Mouse (Mus musculus) heart, postnatal 0 days (tissue): Measurements from ENCODE around the gene Ptprn2. TPM values are rescaled to one million over a fixed set of nuclear protein-coding genes. Genes with fewer than 3 reads are reported as not detected.

Experiments
- ATAC-seq: fragments of 200-750 bp; cut with Nextera tagmentation; 2 replicates; pipeline ENCODE4 v1.8.0; 2017; ENCODE audit warnings: low read depth, moderate number of reproducible peaks, moderate library complexity; ENCODE audit not compliant: insufficient read depth
- DNase-seq: peaks from one replicate; pipeline ENCODE4 v3.0.0-alpha.2; 2016; ENCODE audit warnings: low spot score
- H3K27ac ChIP-seq: fragments of 300-500 bp; sonication (generic); 2 replicates; pipeline ENCODE4 v1.5.1; 2014; ENCODE audit warnings: low read depth, mild to moderate bottlenecking
- H3K27me3 ChIP-seq: fragments of 300-500 bp; sonication (generic); 2 replicates; pipeline ENCODE4 v1.6.1; 2014; ENCODE audit warnings: low read length, mixed read lengths; ENCODE audit not compliant: control insufficient read depth, insufficient read depth
- H3K36me3 ChIP-seq: fragments of 300-500 bp; sonication (generic); replicated peaks from 2 replicates; pipeline ENCODE4 v1.6.1; 2014; ENCODE audit warnings: low read length, mixed read lengths; ENCODE audit not compliant: control insufficient read depth, insufficient read depth
- H3K4me1 ChIP-seq: fragments of 300-500 bp; sonication (generic); 2 replicates; pipeline ENCODE4 v1.6.1; 2014; ENCODE audit warnings: antibody characterized with exemption; ENCODE audit not compliant: control insufficient read depth, insufficient read depth
- H3K4me2 ChIP-seq: fragments of 300-500 bp; sonication (generic); 2 replicates; pipeline ENCODE4 v1.6.1; 2014; ENCODE audit warnings: low read depth, mild to moderate bottlenecking, low read length, moderate library complexity
- H3K4me3 ChIP-seq: fragments of 300-500 bp; sonication (generic); 2 replicates; pipeline ENCODE4 v1.5.1; 2014; ENCODE audit warnings: low read depth, low read length
- H3K9ac ChIP-seq: fragments of 300-500 bp; sonication (generic); replicated peaks from 2 replicates; pipeline ENCODE4 v1.6.1; 2014; ENCODE audit warnings: low read depth, low read length, mixed read lengths
- H3K9me3 ChIP-seq: fragments of 300-500 bp; sonication (generic); replicated peaks from 2 replicates; pipeline ENCODE4 v1.6.1; 2016; ENCODE audit warnings: low read length; ENCODE audit not compliant: control insufficient read depth
- CTCF ChIP-seq: IDR thresholded peaks from 2 replicates; pipeline ENCODE4 v1.5.1; 2016; ENCODE audit warnings: antibody characterized with exemption, control low read depth, low read depth
- EP300 ChIP-seq: IDR thresholded peaks from 2 replicates; pipeline ENCODE4 v1.6.1; 2016; ENCODE audit warnings: antibody characterized with exemption, low read depth
- WGBS: fragments of 180-500 bp; shearing (Covaris S2); extraction: QIAGEN DNeasy Blood & Tissue Kit; methylation state at CpG from one replicate; pipeline ENCODE4 v1.1.7; 2014; 5-methylcytosine and 5-hydroxymethylcytosine counted together
- polyA plus RNA-seq: library from polyadenylated mRNA; unstranded; fragments of >200 nt; fragmentation: Nextera tagmentation; extraction: Ambion mirVana; gene quantifications from 2 replicates; pipeline ENCODE4 v1.2.1, GENCODE M21; 2015
- total RNA-seq: library from RNA; depleted of rRNA; stranded (reverse); fragments of >200 nt; gene quantifications from 2 replicates; pipeline ENCODE4 v1.2.3, GENCODE M21; 2014; ENCODE audit warnings: low replicate concordance

The Ptprn2 gene
- total and polyA plus RNA-seq, 2 experiments from 2014 or later = not detected

DNA sequence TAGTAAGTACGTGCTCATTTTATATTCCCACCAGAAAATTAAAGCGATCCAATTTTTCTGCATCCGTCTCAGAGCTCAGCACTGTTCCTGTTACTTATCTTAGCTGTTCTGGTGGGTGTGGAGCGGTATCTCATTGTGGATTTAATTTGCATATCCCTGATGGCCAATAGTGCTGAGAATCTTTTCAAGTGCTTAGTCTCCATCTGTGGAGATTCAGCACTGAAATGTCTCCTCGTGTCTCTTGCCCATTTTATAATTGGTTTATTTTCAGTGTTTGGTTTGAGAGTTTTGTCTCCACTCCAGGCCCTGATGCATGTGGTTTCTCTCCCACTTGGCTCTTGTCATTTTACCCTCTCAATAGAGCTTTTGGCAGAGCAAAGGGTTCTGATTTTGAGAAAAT is 327.5 kb downstream of the Ptprn2 start:
- no peak overlapping the region for H3K27ac ChIP-seq
- H3K4me1 ChIP-seq = no peaks in the 10 kb centered on the region
- DNase-seq (no peak), ATAC-seq (no peak)
- H3K27me3 ChIP-seq = no peaks in the 10 kb centered on the region
- no peaks in the 10 kb centered on the region for H3K36me3 ChIP-seq
- TF ChIP-seq EP300 = no peak
- TF ChIP-seq CTCF = no peak
- no peak overlapping the region for H3K9ac ChIP-seq
- no peak overlapping the region for H3K4me3 ChIP-seq
- no peak overlapping the region for H3K4me2 ChIP-seq
- no peaks in the 10 kb centered on the region for H3K9me3 ChIP-seq
- 74% methylated on average over 5 of the region's 5 CpGs for WGBS

DNA sequence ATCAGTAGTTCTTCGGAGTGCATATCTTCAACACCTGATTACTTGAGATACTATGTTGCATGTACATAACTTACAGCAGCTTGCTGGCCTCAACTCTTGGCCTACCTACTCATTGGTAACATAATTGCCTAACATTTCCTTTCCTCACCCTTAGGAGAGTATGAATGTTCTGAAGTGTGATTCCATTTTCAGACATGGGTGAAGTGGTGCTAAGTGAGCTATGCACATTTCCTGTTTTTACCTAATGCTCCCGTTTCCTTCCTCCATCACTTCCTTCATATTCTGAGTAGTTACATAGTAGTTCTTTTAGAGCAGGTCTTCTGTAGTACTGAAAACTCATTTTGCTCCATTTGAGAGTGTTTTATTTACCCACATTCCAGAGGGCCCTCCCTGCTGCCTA is 334.3 kb downstream of the Ptprn2 start:
- no peaks in the 10 kb centered on the region for H3K36me3 ChIP-seq
- H3K4me3 ChIP-seq = no peak overlapping the region
- H3K9ac ChIP-seq = no peak overlapping the region
- no peaks in the 10 kb centered on the region for H3K27me3 ChIP-seq
- no peak for ATAC-seq
- H3K27ac ChIP-seq = no peak overlapping the region
- no peaks in the 10 kb centered on the region for H3K9me3 ChIP-seq
- H3K4me1 ChIP-seq = no peaks in the 10 kb centered on the region
- TF ChIP-seq CTCF (no peak), EP300 (no peak)
- H3K4me2 ChIP-seq = no peak overlapping the region
- WGBS = 38% methylated on average over 2 of the region's 2 CpGs
- DNase-seq = no peak

DNA sequence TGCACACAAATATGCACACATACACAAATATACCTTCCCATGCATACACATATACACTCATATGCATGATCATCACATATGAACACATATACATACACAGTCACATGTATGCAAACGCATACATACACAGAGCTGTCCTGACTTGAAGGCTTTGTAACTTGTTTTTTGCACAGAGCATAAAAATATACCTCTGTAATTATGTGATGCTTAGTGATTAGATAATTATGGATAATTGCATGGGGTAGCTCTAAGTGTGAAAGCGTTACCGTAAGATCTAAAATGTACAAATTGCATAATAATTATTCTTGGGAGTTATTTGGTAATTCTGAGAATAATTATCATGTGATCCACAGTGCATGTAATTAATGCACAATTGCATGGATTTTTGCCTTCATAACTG is 337.8 kb downstream of the Ptprn2 start:
- TF ChIP-seq EP300 = no peak
- no peak for TF ChIP-seq CTCF
- 85% methylated on average over 3 of the region's 3 CpGs for WGBS
- no peak overlapping the region for H3K4me3 ChIP-seq
- no peak for ATAC-seq
- H3K27ac ChIP-seq = no peak overlapping the region
- DNase-seq = no peak
- H3K9me3 ChIP-seq = no peaks in the 10 kb centered on the region
- no peak overlapping the region for H3K9ac ChIP-seq
- H3K4me2 ChIP-seq = no peak overlapping the region
- no peaks in the 10 kb centered on the region for H3K4me1 ChIP-seq
- no peaks in the 10 kb centered on the region for H3K36me3 ChIP-seq
- H3K27me3 ChIP-seq = no peaks in the 10 kb centered on the region

DNA sequence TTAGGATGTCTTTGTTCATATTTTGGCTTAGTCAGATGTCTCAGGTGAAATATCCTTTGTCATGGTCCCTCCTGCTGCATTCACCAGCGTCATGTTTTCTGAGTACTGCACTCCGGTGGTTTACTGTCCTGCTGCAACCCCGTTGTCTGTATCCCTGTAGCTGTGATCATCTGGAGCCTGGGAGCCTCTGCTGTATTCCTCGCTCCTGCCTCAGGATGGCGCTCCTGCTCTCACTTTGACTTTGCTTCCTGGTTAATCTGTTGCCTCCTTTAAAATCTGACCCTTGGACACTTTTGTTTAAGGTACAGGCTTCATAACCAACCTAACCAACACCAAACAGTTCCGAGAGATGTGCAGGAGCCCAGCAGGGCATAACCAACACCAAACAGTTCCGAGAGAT is 342.2 kb downstream of the Ptprn2 start:
- DNase-seq = no peak
- TF ChIP-seq EP300 (no peak), CTCF (no peak)
- H3K27me3 ChIP-seq = no peaks in the 10 kb centered on the region
- ATAC-seq = no peak
- H3K9me3 ChIP-seq = 0 out of 2 replicates have a peak, but pooled peaks cover 4% of the 10 kb centered on the region
- H3K4me2 ChIP-seq = no peak overlapping the region
- H3K4me1 ChIP-seq = no peaks in the 10 kb centered on the region
- no peaks in the 10 kb centered on the region for H3K36me3 ChIP-seq
- H3K4me3 ChIP-seq = no peak overlapping the region
- no peak overlapping the region for H3K9ac ChIP-seq
- WGBS = 45% methylated on average over 7 of the region's 7 CpGs
- no peak overlapping the region for H3K27ac ChIP-seq

DNA sequence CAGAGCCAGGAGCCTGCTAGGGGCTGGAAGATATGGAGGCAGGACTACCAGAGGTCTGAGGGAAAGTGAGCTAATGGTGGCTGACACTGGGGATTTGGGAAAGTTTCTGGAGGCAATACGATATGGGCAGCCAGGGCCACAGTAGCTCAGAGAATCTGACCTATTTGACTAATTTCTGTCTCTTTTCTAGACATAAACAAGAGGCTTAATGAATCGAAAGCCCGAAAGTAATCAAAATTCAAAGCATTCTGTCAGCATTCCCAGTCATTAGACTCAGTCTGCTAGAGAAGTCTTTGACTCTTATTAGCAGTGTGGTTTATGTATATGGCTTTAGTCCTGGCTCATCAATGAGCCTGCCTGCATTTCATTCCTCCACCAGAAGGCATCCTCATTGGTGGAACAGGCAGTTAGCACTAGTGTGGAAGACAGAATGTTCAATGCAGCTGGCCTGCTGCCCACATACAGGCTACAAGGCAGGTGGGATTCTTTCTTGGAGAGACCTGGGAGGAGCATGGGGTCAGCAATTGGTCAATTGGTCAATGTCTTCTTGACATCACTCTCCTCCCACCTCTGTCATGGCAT is 353.2 kb downstream of the Ptprn2 start:
- ATAC-seq (no peak), DNase-seq (no peak)
- H3K27me3 ChIP-seq = no peaks in the 10 kb centered on the region
- H3K4me2 ChIP-seq = no peak overlapping the region
- no peaks in the 10 kb centered on the region for H3K4me1 ChIP-seq
- no peaks in the 10 kb centered on the region for H3K9me3 ChIP-seq
- H3K36me3 ChIP-seq = no peaks in the 10 kb centered on the region
- H3K9ac ChIP-seq = no peak overlapping the region
- H3K27ac ChIP-seq = no peak overlapping the region
- TF ChIP-seq EP300 (no peak), CTCF (no peak)
- no peak overlapping the region for H3K4me3 ChIP-seq
- 80% methylated on average over 3 of the region's 3 CpGs for WGBS

DNA sequence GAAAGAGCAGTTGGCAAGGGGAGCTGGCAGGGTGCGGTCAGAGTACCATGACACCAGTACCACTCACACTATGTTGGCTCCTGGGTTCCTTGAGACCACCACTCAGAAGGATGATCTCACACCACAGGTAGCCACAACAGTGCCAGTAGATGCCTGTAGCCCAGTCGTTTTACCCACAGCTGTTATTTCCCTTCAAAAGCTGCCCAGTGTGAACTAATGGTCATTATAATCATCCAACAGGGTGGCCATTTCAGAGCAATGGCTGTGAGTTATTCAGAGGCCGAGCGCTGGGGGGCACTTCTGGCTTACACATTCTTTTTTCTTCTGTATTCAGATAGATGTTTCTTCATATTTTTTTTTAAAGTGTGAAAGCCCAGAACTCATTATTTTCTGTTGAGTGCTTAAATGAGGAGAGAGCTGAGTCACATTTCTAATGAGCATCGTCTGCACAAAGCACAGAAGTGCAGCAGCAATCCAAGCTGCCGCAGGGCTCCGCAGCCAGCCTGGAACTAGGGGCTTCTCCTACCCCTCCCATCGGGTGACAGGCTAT is 357.3 kb downstream of the Ptprn2 start:
- no peaks in the 10 kb centered on the region for H3K36me3 ChIP-seq
- no peak overlapping the region for H3K4me3 ChIP-seq
- H3K4me1 ChIP-seq = no peaks in the 10 kb centered on the region
- DNase-seq (no peak), ATAC-seq (no peak)
- H3K27ac ChIP-seq = no peak overlapping the region
- no peak overlapping the region for H3K4me2 ChIP-seq
- 74% methylated on average over 8 of the region's 8 CpGs for WGBS
- H3K9me3 ChIP-seq = no peaks in the 10 kb centered on the region
- TF ChIP-seq CTCF = no peak
- no peak for TF ChIP-seq EP300
- H3K9ac ChIP-seq = no peak overlapping the region
- no peaks in the 10 kb centered on the region for H3K27me3 ChIP-seq
